Mouse (Mus musculus) liver, embryonic 11.5 days (tissue): ENCODE results near the gene Cnnm4. TPM values are rescaled to one million over a fixed set of nuclear protein-coding genes. Genes with fewer than 3 reads are reported as not detected.

Source experiments
- ATAC-seq: fragments of 200-750 bp; cut with Nextera tagmentation; replicated peaks from 2 replicates; pipeline ENCODE4 v1.8.0; 2017; ENCODE audit warnings: moderate number of reproducible peaks, mild to moderate bottlenecking, moderate TSS enrichment, moderate library complexity; ENCODE audit not compliant: low FRiP score
- DNase-seq: peaks from one replicate; pipeline ENCODE4 v3.0.0-alpha.2; 2017; ENCODE audit warnings: low spot score
- H3K27ac ChIP-seq: fragments of 300-500 bp; sonication (generic); 2 replicates; pipeline ENCODE4 v1.5.1; 2014; ENCODE audit warnings: mild to moderate bottlenecking, low read depth, low read length, control low read depth
- H3K27me3 ChIP-seq: fragments of 300-500 bp; sonication (generic); replicated peaks from 2 replicates; pipeline ENCODE4 v1.6.1; 2014; ENCODE audit warnings: low read length, mixed read lengths; ENCODE audit not compliant: control insufficient read depth, insufficient read depth
- H3K36me3 ChIP-seq: fragments of 300-500 bp; sonication (generic); 2 replicates; pipeline ENCODE4 v1.6.1; 2014; ENCODE audit warnings: mild to moderate bottlenecking, low read length, moderate library complexity, mixed read lengths; ENCODE audit not compliant: control insufficient read depth, insufficient read depth
- H3K4me1 ChIP-seq: fragments of 300-500 bp; sonication (generic); replicated peaks from 2 replicates; pipeline ENCODE4 v1.6.1; 2014; ENCODE audit warnings: low read length, mixed read lengths; ENCODE audit not compliant: control insufficient read depth, insufficient read depth
- H3K4me2 ChIP-seq: fragments of 300-500 bp; sonication (generic); 2 replicates; pipeline ENCODE4 v1.6.1; 2014; ENCODE audit warnings: mild to moderate bottlenecking, control low read depth, moderate library complexity
- H3K4me3 ChIP-seq: fragments of 300-500 bp; sonication (generic); 2 replicates; pipeline ENCODE4 v1.5.1; 2014; ENCODE audit warnings: low read depth, low read length, control low read depth
- H3K9ac ChIP-seq: fragments of 300-500 bp; sonication (generic); 2 replicates; pipeline ENCODE4 v1.6.1; 2014; ENCODE audit warnings: low read depth, low read length, control low read depth
- H3K9me3 ChIP-seq: fragments of 300-500 bp; sonication (generic); 2 replicates; pipeline ENCODE4 v1.6.1; 2016; ENCODE audit warnings: low read length, inconsistent platforms, mixed read lengths; ENCODE audit not compliant: control insufficient read depth
- WGBS: fragments of 180-500 bp; shearing (Covaris S2); extraction: QIAGEN DNeasy Blood & Tissue Kit; methylation state at CpG from one replicate; pipeline ENCODE4 v1.1.7; 2014; 5-methylcytosine and 5-hydroxymethylcytosine counted together
- polyA plus RNA-seq: library from polyadenylated mRNA; unstranded; fragments of >200 nt; fragmentation: Nextera tagmentation; extraction: Ambion mirVana; gene quantifications from 2 replicates; pipeline ENCODE4 v1.2.1, GENCODE M21; 2014

Cnnm4 gene
- polyA plus RNA-seq, 1 experiment from 2014 or later: 5.9 TPM

GRCm38 (mm10) chr1:36529274-36529673, 57.9 kb downstream of the Cnnm4 start:
- peaks cover 14% of the 10 kb centered on the region; the same call in 1 of the 2 replicates for H3K36me3 ChIP-seq
- H3K4me1 ChIP-seq: no peaks in the 10 kb centered on the region
- ATAC-seq (no peak), DNase-seq (no peak)
- no peaks in the 10 kb centered on the region for H3K27me3 ChIP-seq
- no peak overlapping the region for H3K4me2 ChIP-seq
- H3K9me3 ChIP-seq: no peaks in the 10 kb centered on the region
- whole genome bisulfite sequencing: 86% methylated on average over 4 of the region's 4 CpGs
- no peak overlapping the region for H3K9ac ChIP-seq
- H3K27ac ChIP-seq: no peak overlapping the region
- H3K4me3 ChIP-seq: no peak overlapping the region

- WGBS: 93% methylated on average over 4 of the region's 4 CpGs
- Histone ChIP-seq H3K36me3 (peaks cover 9% of the 10 kb centered on the region; the same call in 1 of the 2 replicates), H3K27ac (no peak overlapping the region), H3K4me3 (no peak overlapping the region), H3K4me2 (no peak overlapping the region), H3K9ac (no peak overlapping the region), H3K4me1 (no peaks in the 10 kb centered on the region), H3K27me3 (no peaks in the 10 kb centered on the region), H3K9me3 (no peaks in the 10 kb centered on the region)
- ATAC-seq: no peak
- DNase-seq: no peak
These were observed 58.5 kb downstream of the Cnnm4 start for GRCm38 (mm10) chr1:36529875-36530274.

GRCm38 (mm10) chr1:36530485-36530884, 59.1 kb downstream of the Cnnm4 start:
- ATAC-seq (no peak), DNase-seq (no peak)
- no peaks in the 10 kb centered on the region for H3K27me3 ChIP-seq
- no peak overlapping the region for H3K9ac ChIP-seq
- H3K9me3 ChIP-seq: no peaks in the 10 kb centered on the region
- no peak overlapping the region for H3K4me3 ChIP-seq
- no peaks in the 10 kb centered on the region for H3K4me1 ChIP-seq
- H3K36me3 ChIP-seq: 0 out of 2 replicates have a peak, but pooled peaks cover 3% of the 10 kb centered on the region
- WGBS: 86% methylated on average over 8 of the region's 8 CpGs
- H3K27ac ChIP-seq: no peak overlapping the region
- no peak overlapping the region for H3K4me2 ChIP-seq

GRCm38 (mm10) chr1:36530962-36531361, 59.5 kb downstream of the Cnnm4 start:
- no peak overlapping the region for H3K9ac ChIP-seq
- no peak overlapping the region for H3K27ac ChIP-seq
- H3K27me3 ChIP-seq: no peaks in the 10 kb centered on the region
- no peak overlapping the region for H3K4me3 ChIP-seq
- H3K9me3 ChIP-seq: no peaks in the 10 kb centered on the region
- no peaks in the 10 kb centered on the region for H3K4me1 ChIP-seq
- 87% methylated on average over 7 of the region's 7 CpGs for WGBS
- ATAC-seq: no peak
- H3K36me3 ChIP-seq: 0 out of 2 replicates have a peak, but pooled peaks cover 3% of the 10 kb centered on the region
- DNase-seq: no peak
- no peak overlapping the region for H3K4me2 ChIP-seq

DNA sequence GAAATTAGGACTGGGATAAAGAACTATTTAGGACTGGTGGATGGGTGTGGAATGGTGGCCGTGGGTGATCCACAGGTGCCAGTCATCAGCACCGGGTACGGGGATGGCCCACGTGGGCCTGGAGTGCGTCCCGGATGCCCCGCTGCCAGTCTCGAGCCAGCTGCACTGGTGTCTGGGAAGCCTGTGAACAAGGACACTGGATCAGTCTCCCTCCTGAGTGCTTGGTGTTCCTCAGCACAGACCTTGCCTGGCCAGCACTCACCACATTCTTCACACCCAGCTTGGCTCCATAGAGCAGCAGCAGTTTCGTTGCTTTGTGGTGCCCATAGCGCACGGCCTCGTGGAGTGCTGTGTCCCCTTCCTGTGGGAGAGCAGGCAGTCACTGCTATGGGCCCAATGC, 60.0 kb downstream of the Cnnm4 start:
- 92% methylated on average over 12 of the region's 12 CpGs for WGBS
- Histone ChIP-seq H3K4me2 (no peak overlapping the region), H3K9me3 (no peaks in the 10 kb centered on the region), H3K27me3 (no peaks in the 10 kb centered on the region), H3K27ac (no peak overlapping the region), H3K9ac (no peak overlapping the region), H3K4me3 (no peak overlapping the region), H3K4me1 (no peaks in the 10 kb centered on the region), H3K36me3 (0 out of 2 replicates have a peak, but pooled peaks cover 3% of the 10 kb centered on the region)
- no peak for ATAC-seq
- DNase-seq: no peak

DNA sequence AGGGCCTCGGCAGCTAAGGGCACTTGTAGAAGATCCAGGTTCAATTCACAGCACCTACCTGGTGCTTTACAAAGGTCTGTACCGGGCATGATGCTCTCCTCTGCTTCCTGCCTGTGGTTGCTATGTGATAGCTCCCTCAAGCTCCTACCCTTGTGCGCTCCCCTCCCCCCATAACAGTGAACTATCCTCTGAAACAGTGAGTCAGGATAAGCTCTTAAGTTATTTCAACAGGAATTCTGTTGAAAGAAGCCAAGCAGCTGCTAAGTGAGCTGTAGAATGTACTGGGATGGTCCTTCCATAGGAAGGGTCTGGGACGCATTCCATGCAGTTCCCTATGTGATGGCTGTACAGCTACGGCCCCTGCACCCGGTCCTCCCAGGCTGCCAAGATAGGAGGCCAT, 62.1 kb downstream of the Cnnm4 start:
- Histone ChIP-seq H3K4me3 (no peak overlapping the region), H3K4me2 (no peak overlapping the region), H3K27ac (no peak overlapping the region), H3K4me1 (no peaks in the 10 kb centered on the region), H3K27me3 (no peaks in the 10 kb centered on the region), H3K36me3 (no peaks in the 10 kb centered on the region), H3K9me3 (no peaks in the 10 kb centered on the region), H3K9ac (no peak overlapping the region)
- 81% methylated on average over 6 of the region's 6 CpGs for WGBS
- ATAC-seq (no peak), DNase-seq (no peak)

GRCm38 (mm10) chr1:36534595-36535058, 63.2 kb downstream of the Cnnm4 start:
- 74% methylated on average over 6 of the region's 6 CpGs for WGBS
- ATAC-seq (no peak), DNase-seq (no peak)
- Histone ChIP-seq H3K9ac (no peak overlapping the region), H3K4me1 (no peaks in the 10 kb centered on the region), H3K4me3 (no peak overlapping the region), H3K36me3 (no peaks in the 10 kb centered on the region), H3K9me3 (no peaks in the 10 kb centered on the region), H3K27me3 (no peaks in the 10 kb centered on the region), H3K27ac (no peak overlapping the region), H3K4me2 (no peak overlapping the region)

GRCm38 (mm10) chr1:36535477-36536396, 64.3 kb downstream of the Cnnm4 start:
- ATAC-seq: no peak
- 79% methylated on average over 11 of the region's 11 CpGs for WGBS
- no peak overlapping the region for H3K27ac ChIP-seq

DNA sequence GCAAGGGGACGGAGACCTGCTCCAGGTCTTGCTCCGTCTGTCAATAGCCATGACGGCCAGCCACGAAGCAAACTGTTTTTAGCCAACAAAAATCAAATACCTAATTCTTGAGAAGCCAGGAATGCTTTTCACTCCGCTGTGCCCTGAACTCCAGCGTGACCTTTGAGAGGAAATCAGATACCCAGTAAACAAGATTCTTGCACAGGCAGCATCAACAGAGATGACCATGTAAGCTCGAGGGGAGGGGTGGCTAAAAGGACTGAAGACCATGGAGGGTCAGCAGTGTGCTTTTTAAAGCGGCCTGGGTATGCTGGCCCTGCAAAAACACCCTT, 64.9 kb downstream of the Cnnm4 start:
- Histone ChIP-seq H3K4me2 (no peak overlapping the region), H3K9me3 (no peaks in the 10 kb centered on the region), H3K36me3 (peaks cover 4% of the 10 kb centered on the region), H3K4me1 (no peaks in the 10 kb centered on the region), H3K27me3 (no peaks in the 10 kb centered on the region), H3K4me3 (no peak overlapping the region), H3K9ac (no peak overlapping the region), H3K27ac (no peak overlapping the region)
- DNase-seq: no peak
- WGBS: 63% methylated on average over 8 of the region's 8 CpGs
- no peak for ATAC-seq

More at GRCm38 (mm10) chr1:36535477-36536396, 64.3 kb downstream of the Cnnm4 start:
- no peak overlapping the region for H3K9ac ChIP-seq
- H3K4me3 ChIP-seq: no peak overlapping the region
- H3K4me1 ChIP-seq: no peaks in the 10 kb centered on the region
- H3K9me3 ChIP-seq: no peaks in the 10 kb centered on the region
- 0 out of 2 replicates have a peak, but pooled peaks cover 2% of the 10 kb centered on the region for H3K36me3 ChIP-seq
- DNase-seq: no peak
- H3K27me3 ChIP-seq: no peaks in the 10 kb centered on the region
- no peak overlapping the region for H3K4me2 ChIP-seq
